Mouse (Mus musculus): ENCODE data around the gene Npcd.

- TF ChIP-seq CTCF (IDR thresholded peaks at IDR 0.05; ENCODE audit: control insufficient read depth, insufficient read depth, low read length) (no peak), POLR2A (IDR thresholded peaks at IDR 0.05; ENCODE audit: borderline replicate concordance, control insufficient read depth, low read depth, low read length) (no peak)
Observed at GRCm38 (mm10) chr15:79753420-79753752, 80.7 kb downstream of the Npcd start.

Measured in bone marrow, adult 2 months (tissue).